Mouse (Mus musculus): Measurements from ENCODE around the gene 2010300C02Rik. TPM values are rescaled to one million over a fixed set of nuclear protein-coding genes. Genes with fewer than 3 reads are reported as not detected.

2010300C02Rik gene
- polyA plus RNA-seq, 1 experiment from 2014 or later: 6.6 TPM

- 50% methylated on average over 8 of the region's 8 CpGs for WGBS
- no peak overlapping the region for H3K4me3 ChIP-seq (ENCODE audit: low read depth, low read length)
These were observed 31.5 kb downstream of the 2010300C02Rik start for GRCm38 (mm10) chr1:37688351-37688750.

GRCm38 (mm10) chr1:37687515-37687914, 32.4 kb downstream of the 2010300C02Rik start:
- no peak overlapping the region for H3K4me3 ChIP-seq (ENCODE audit: low read depth, low read length)
- no peaks in the 10 kb centered on the region for H3K4me1 ChIP-seq (ENCODE audit: control insufficient read depth, insufficient read depth, low read length)
- H3K9me3 ChIP-seq (ENCODE audit: control insufficient read depth, low read depth, low read length): no peaks in the 10 kb centered on the region
- no peaks in the 10 kb centered on the region for H3K27me3 ChIP-seq (ENCODE audit: control insufficient read depth, insufficient read depth, low read length)
- H3K4me2 ChIP-seq (replicated peaks; ENCODE audit: low read depth, low read length): no peak overlapping the region
- H3K27ac ChIP-seq (ENCODE audit: low read length): no peak overlapping the region; the same call in 1 of the 2 replicates
- WGBS: 52% methylated on average over 5 of the region's 5 CpGs
- ATAC-seq (ENCODE audit: insufficient number of reproducible peaks, insufficient read depth, low FRiP score, low read depth): 0 out of 2 replicates have a peak, but pooled peaks have one; percentile 33
- H3K9ac ChIP-seq (replicated peaks; ENCODE audit: low read depth, low read length): no peak overlapping the region
- no peaks in the 10 kb centered on the region for H3K36me3 ChIP-seq (ENCODE audit: control insufficient read depth, insufficient read depth, low read length)

More at GRCm38 (mm10) chr1:37688351-37688750, 31.5 kb downstream of the 2010300C02Rik start:
- no peak for ATAC-seq (ENCODE audit: insufficient number of reproducible peaks, insufficient read depth, low FRiP score, low read depth)
- Histone ChIP-seq H3K4me2 (replicated peaks; ENCODE audit: low read depth, low read length) (no peak overlapping the region), H3K27me3 (ENCODE audit: control insufficient read depth, insufficient read depth, low read length) (no peaks in the 10 kb centered on the region), H3K27ac (ENCODE audit: low read length) (no peak overlapping the region), H3K9me3 (ENCODE audit: control insufficient read depth, low read depth, low read length) (no peaks in the 10 kb centered on the region), H3K4me1 (ENCODE audit: control insufficient read depth, insufficient read depth, low read length) (no peaks in the 10 kb centered on the region), H3K36me3 (ENCODE audit: control insufficient read depth, insufficient read depth, low read length) (no peaks in the 10 kb centered on the region), H3K9ac (replicated peaks; ENCODE audit: low read depth, low read length) (no peak overlapping the region)

GRCm38 (mm10) chr1:37686953-37687441, 32.9 kb downstream of the 2010300C02Rik start:
- Histone ChIP-seq H3K9ac (replicated peaks; ENCODE audit: low read depth, low read length) (no peak overlapping the region), H3K27ac (ENCODE audit: low read length) (no peak overlapping the region), H3K9me3 (ENCODE audit: control insufficient read depth, low read depth, low read length) (no peaks in the 10 kb centered on the region), H3K27me3 (ENCODE audit: control insufficient read depth, insufficient read depth, low read length) (no peaks in the 10 kb centered on the region), H3K4me2 (replicated peaks; ENCODE audit: low read depth, low read length) (no peak overlapping the region), H3K4me3 (ENCODE audit: low read depth, low read length) (no peak overlapping the region), H3K4me1 (ENCODE audit: control insufficient read depth, insufficient read depth, low read length) (no peaks in the 10 kb centered on the region), H3K36me3 (ENCODE audit: control insufficient read depth, insufficient read depth, low read length) (no peaks in the 10 kb centered on the region)
- ATAC-seq (ENCODE audit: insufficient number of reproducible peaks, insufficient read depth, low FRiP score, low read depth): no peak
- 85% methylated on average over 15 of the region's 15 CpGs for WGBS

GRCm38 (mm10) chr1:37678327-37679123, 41.4 kb downstream of the 2010300C02Rik start:
- Histone ChIP-seq H3K27me3 (ENCODE audit: control insufficient read depth, insufficient read depth, low read length) (no peaks in the 10 kb centered on the region), H3K9ac (replicated peaks; ENCODE audit: low read depth, low read length) (no peak overlapping the region), H3K4me1 (ENCODE audit: control insufficient read depth, insufficient read depth, low read length) (no peaks in the 10 kb centered on the region), H3K27ac (ENCODE audit: low read length) (no peak overlapping the region), H3K36me3 (ENCODE audit: control insufficient read depth, insufficient read depth, low read length) (no peaks in the 10 kb centered on the region), H3K9me3 (ENCODE audit: control insufficient read depth, low read depth, low read length) (no peaks in the 10 kb centered on the region), H3K4me2 (replicated peaks; ENCODE audit: low read depth, low read length) (no peak overlapping the region), H3K4me3 (ENCODE audit: low read depth, low read length) (no peak overlapping the region)
- WGBS: 57% methylated on average over 9 of the region's 9 CpGs
- ATAC-seq (ENCODE audit: insufficient number of reproducible peaks, insufficient read depth, low FRiP score, low read depth): peak; percentile 53; the same call in 1 of the 2 replicates

GRCm38 (mm10) chr1:37676967-37677512, 42.8 kb downstream of the 2010300C02Rik start:
- ATAC-seq (ENCODE audit: insufficient number of reproducible peaks, insufficient read depth, low FRiP score, low read depth): no peak

GRCm38 (mm10) chr1:37675444-37675843, 44.4 kb downstream of the 2010300C02Rik start:
- no peak for ATAC-seq (ENCODE audit: insufficient number of reproducible peaks, insufficient read depth, low FRiP score, low read depth)
- Histone ChIP-seq H3K4me2 (replicated peaks; ENCODE audit: low read depth, low read length) (no peak overlapping the region), H3K27ac (ENCODE audit: low read length) (no peak overlapping the region), H3K27me3 (ENCODE audit: control insufficient read depth, insufficient read depth, low read length) (no peaks in the 10 kb centered on the region), H3K9me3 (ENCODE audit: control insufficient read depth, low read depth, low read length) (no peaks in the 10 kb centered on the region), H3K4me1 (ENCODE audit: control insufficient read depth, insufficient read depth, low read length) (no peaks in the 10 kb centered on the region), H3K9ac (replicated peaks; ENCODE audit: low read depth, low read length) (no peak overlapping the region), H3K4me3 (ENCODE audit: low read depth, low read length) (no peak overlapping the region), H3K36me3 (ENCODE audit: control insufficient read depth, insufficient read depth, low read length) (no peaks in the 10 kb centered on the region)
- WGBS: 63% methylated on average over 6 of the region's 6 CpGs

More at GRCm38 (mm10) chr1:37676967-37677512, 42.8 kb downstream of the 2010300C02Rik start:
- H3K27me3 ChIP-seq (ENCODE audit: control insufficient read depth, insufficient read depth, low read length): no peaks in the 10 kb centered on the region
- WGBS: 82% methylated on average over 7 of the region's 7 CpGs
- no peak overlapping the region for H3K9ac ChIP-seq (replicated peaks; ENCODE audit: low read depth, low read length)
- H3K9me3 ChIP-seq (ENCODE audit: control insufficient read depth, low read depth, low read length): no peaks in the 10 kb centered on the region
- H3K4me3 ChIP-seq (ENCODE audit: low read depth, low read length): no peak overlapping the region
- H3K27ac ChIP-seq (ENCODE audit: low read length): no peak overlapping the region
- no peak overlapping the region for H3K4me2 ChIP-seq (replicated peaks; ENCODE audit: low read depth, low read length)
- no peaks in the 10 kb centered on the region for H3K36me3 ChIP-seq (ENCODE audit: control insufficient read depth, insufficient read depth, low read length)
- H3K4me1 ChIP-seq (ENCODE audit: control insufficient read depth, insufficient read depth, low read length): no peaks in the 10 kb centered on the region

- 85% methylated on average over 8 of the region's 8 CpGs for WGBS
- no peak overlapping the region for H3K27ac ChIP-seq (ENCODE audit: low read length)
- H3K4me2 ChIP-seq (replicated peaks; ENCODE audit: low read depth, low read length): no peak overlapping the region
- H3K9ac ChIP-seq (replicated peaks; ENCODE audit: low read depth, low read length): no peak overlapping the region
- no peak overlapping the region for H3K4me3 ChIP-seq (ENCODE audit: low read depth, low read length)
- no peaks in the 10 kb centered on the region for H3K4me1 ChIP-seq (ENCODE audit: control insufficient read depth, insufficient read depth, low read length)
- no peaks in the 10 kb centered on the region for H3K36me3 ChIP-seq (ENCODE audit: control insufficient read depth, insufficient read depth, low read length)
- ATAC-seq (ENCODE audit: insufficient number of reproducible peaks, insufficient read depth, low FRiP score, low read depth): no peak
- no peaks in the 10 kb centered on the region for H3K9me3 ChIP-seq (ENCODE audit: control insufficient read depth, low read depth, low read length)
- H3K27me3 ChIP-seq (ENCODE audit: control insufficient read depth, insufficient read depth, low read length): no peaks in the 10 kb centered on the region
These were observed 45.6 kb downstream of the 2010300C02Rik start for GRCm38 (mm10) chr1:37674266-37674665.

- no peak overlapping the region for H3K27ac ChIP-seq (ENCODE audit: low read length)
- WGBS: 53% methylated on average over 4 of the region's 4 CpGs
- no peak for ATAC-seq (ENCODE audit: insufficient number of reproducible peaks, insufficient read depth, low FRiP score, low read depth)
- no peak overlapping the region for H3K4me2 ChIP-seq (replicated peaks; ENCODE audit: low read depth, low read length)
- no peaks in the 10 kb centered on the region for H3K4me1 ChIP-seq (ENCODE audit: control insufficient read depth, insufficient read depth, low read length)
- H3K36me3 ChIP-seq (ENCODE audit: control insufficient read depth, insufficient read depth, low read length): no peaks in the 10 kb centered on the region
- H3K4me3 ChIP-seq (ENCODE audit: low read depth, low read length): no peak overlapping the region
- H3K9me3 ChIP-seq (ENCODE audit: control insufficient read depth, low read depth, low read length): no peaks in the 10 kb centered on the region
- H3K9ac ChIP-seq (replicated peaks; ENCODE audit: low read depth, low read length): no peak overlapping the region
- no peaks in the 10 kb centered on the region for H3K27me3 ChIP-seq (ENCODE audit: control insufficient read depth, insufficient read depth, low read length)
These were observed 48.6 kb downstream of the 2010300C02Rik start for GRCm38 (mm10) chr1:37671316-37671715.
